Mouse (Mus musculus) frontal cortex, adult (tissue): ENCODE data around the gene Zp3.

Experiments
- ATAC-seq: cut with Nextera tagmentation; 2 replicates; pipeline ENCODE4 v1.9.2; 2017; ENCODE audit warnings: mild to moderate bottlenecking, moderate library complexity, mixed read lengths; ENCODE audit not compliant: low TSS enrichment

Gene Zp3

GRCm38 (mm10) chr5:136004537-136004936, 24.6 kb downstream of the Zp3 start:
- no peak for ATAC-seq

GRCm38 (mm10) chr5:136007745-136008144, 27.8 kb downstream of the Zp3 start:
- no peak for ATAC-seq

DNA sequence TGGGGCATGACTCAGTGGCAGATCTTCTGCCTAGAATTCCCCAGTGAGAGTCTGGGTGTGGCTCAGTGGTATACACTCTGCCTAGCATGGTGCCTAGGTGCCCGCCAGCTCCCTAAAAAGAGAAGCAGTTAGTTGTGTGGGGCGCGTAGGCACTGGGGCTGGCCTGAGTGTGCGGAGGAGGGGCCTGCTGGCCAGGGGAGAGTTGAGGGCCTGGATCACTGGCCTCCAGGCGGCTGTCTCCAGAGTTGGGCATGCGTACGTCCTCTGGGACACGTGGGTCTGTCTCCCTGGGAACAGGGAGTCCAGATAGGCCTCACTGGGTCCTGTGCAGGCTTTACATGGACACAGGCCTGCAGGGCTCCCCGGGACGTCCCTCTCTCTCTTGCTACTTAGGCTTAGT, 35.0 kb downstream of the Zp3 start:
- ATAC-seq: no peak

DNA sequence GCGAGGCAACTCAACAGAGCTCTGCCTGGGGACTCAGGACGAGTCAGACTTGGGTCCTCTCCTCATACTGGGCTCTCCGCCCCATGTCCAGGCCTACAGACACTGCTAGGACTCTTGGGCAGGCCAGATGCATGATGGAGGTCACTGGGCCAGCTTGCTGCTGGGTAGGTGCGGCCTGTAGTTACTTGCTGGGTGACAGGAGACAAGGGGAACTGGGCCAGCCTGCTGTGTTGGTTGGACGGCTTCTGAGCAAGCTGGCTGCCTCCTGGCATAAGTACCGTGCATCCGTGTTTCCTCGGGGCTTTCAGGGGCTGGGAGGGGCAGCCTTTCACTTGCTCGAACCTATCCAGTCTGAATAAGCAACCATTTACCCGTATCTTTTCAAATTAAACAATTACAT, 35.7 kb downstream of the Zp3 start:
- ATAC-seq: no peak

GRCm38 (mm10) chr5:136016014-136016876, 36.3 kb downstream of the Zp3 start:
- no peak for ATAC-seq

GRCm38 (mm10) chr5:136017262-136017661, 37.4 kb downstream of the Zp3 start:
- ATAC-seq: no peak

DNA sequence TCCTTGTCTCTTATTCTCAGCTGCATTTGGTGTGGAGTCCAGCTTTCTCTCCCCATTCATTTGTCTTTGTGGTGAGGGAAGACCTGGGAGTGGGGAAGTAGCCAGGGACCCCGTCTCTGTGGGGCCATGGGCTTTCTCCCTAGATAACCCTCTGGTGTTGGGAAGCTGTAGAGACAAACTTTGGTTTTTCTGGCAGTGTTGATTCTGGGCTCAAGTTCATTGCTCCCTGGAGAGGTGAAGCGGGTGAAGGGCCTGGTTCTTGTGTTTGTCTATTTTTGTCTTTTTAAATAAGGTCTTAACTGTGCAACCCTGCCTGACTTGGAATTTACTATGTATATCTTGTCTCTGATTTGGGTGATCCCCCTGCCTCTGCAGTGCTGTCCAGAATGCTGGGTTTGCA, 38.8 kb downstream of the Zp3 start:
- no peak for ATAC-seq

- no peak for ATAC-seq
Observed at GRCm38 (mm10) chr5:136019907-136020306, 40.0 kb downstream of the Zp3 start.

GRCm38 (mm10) chr5:136025712-136026111, 45.8 kb downstream of the Zp3 start:
- ATAC-seq: no peak

DNA sequence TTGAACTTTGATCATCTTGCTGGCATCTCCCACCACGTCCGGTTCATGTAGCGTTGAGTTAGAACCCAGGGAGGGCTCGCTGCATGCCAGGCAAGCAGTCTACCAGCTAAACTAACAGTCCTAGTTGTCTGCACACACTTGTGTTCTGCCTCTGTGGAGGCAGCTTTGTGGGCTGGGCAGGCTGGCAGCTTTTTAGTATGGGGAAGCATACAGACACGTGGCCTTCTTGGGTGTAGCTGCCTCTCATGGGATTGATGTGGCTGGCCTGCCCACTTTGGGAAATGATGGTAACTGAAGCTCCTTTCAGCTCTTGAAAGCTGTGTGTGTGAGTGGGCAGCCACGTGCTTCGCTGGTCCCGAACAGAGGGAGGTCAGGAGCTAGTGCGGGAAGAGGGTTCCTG, 47.0 kb downstream of the Zp3 start:
- peak; percentile 65 for ATAC-seq

- no peak for ATAC-seq
Observed at GRCm38 (mm10) chr5:136027612-136028311, 47.9 kb downstream of the Zp3 start.

- ATAC-seq: no peak
Observed at GRCm38 (mm10) chr5:136034868-136035267, 55.0 kb downstream of the Zp3 start.

- ATAC-seq: no peak
Observed at GRCm38 (mm10) chr5:136035285-136035684, 55.4 kb downstream of the Zp3 start.

GRCm38 (mm10) chr5:136036667-136037066, 56.8 kb downstream of the Zp3 start:
- no peak for ATAC-seq
